Mouse (Mus musculus): ENCODE measurements at regions not wholly inside any gene's neighbourhood (a gene's known extent, or its start where the extent isn't known, plus 50 kb on each side); places are given as distances from the start of the nearest gene placed in this dataset.

DNA sequence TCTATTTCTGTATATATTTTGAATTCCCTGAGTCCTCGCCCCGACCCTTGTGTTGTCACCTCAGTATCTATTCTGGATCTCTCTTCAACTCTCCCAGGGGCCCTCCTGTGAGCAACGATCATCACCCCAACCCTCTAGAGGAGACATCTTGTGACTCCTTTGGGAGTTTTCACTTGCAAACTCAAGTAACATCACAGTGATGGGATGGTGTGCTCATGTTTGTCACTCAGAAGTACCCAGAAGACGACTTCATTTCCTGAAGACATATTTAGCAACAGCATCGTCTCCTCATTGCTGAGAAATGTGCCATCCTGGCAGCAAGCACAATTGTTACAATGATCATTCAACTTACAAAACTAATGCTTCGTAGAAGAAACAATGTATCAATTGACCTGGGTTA is 57.9 kb upstream of the Mbip start:
- 35% methylated on average over 6 of the region's 6 CpGs for WGBS
- TF ChIP-seq POLR2A (IDR thresholded peaks at IDR 0.05; ENCODE audit: low read depth, low read length) (no peak), CTCF (IDR thresholded peaks at IDR 0.05; ENCODE audit: extremely low read depth, insufficient read depth, insufficient read length, insufficient replicate concordance) (no peak)
- H3K36me3 ChIP-seq (ENCODE audit: control insufficient read depth, insufficient read depth, low read length), result no peaks in the 10 kb centered on the region
- peaks cover 2% of the 10 kb centered on the region; the same call in 1 of the 2 replicates for H3K4me1 ChIP-seq (ENCODE audit: control insufficient read depth, insufficient read depth, insufficient read length)
- no peak overlapping the region for H3K4me3 ChIP-seq (ENCODE audit: extremely low read depth, insufficient read depth, insufficient read length)
- DNase-seq (ENCODE audit: low read depth in 1 of 2, low spot score in 2 of 2), result no peak
- H3K27ac ChIP-seq (ENCODE audit: insufficient read depth, low read length), result no peak overlapping the region
- H3K27me3 ChIP-seq (ENCODE audit: control insufficient read depth, insufficient read depth, low read length), result no peaks in the 10 kb centered on the region

DNA sequence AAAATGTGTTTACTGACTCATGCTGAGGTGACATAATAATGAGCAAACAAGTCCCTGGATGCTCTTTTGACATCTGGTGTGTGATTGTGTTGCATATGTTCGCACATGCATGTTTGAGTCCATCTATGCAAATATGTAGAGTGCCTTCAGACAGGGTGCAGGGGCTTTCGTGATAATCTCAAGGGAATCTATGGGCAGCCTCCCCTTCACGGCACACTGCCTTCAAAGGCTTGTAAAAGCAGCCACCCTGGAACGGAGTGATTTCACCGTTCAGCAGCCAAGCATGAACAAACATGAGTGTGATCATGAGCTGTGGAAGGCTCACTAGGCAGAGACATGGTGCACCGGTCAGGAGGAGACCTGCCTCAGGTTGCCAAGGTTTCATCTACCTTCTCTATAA is 57.1 kb upstream of the Mbip start:
- H3K36me3 ChIP-seq (ENCODE audit: control insufficient read depth, insufficient read depth, low read length), result no peaks in the 10 kb centered on the region
- 32% methylated on average over 6 of the region's 6 CpGs for WGBS
- H3K4me3 ChIP-seq (ENCODE audit: extremely low read depth, insufficient read depth, insufficient read length), result no peak overlapping the region
- no peaks in the 10 kb centered on the region for H3K27me3 ChIP-seq (ENCODE audit: control insufficient read depth, insufficient read depth, low read length)
- H3K4me1 ChIP-seq (ENCODE audit: control insufficient read depth, insufficient read depth, insufficient read length), result peaks cover 2% of the 10 kb centered on the region; the same call in 1 of the 2 replicates
- no peak for TF ChIP-seq CTCF (IDR thresholded peaks at IDR 0.05; ENCODE audit: extremely low read depth, insufficient read depth, insufficient read length, insufficient replicate concordance)
- no peak for TF ChIP-seq POLR2A (IDR thresholded peaks at IDR 0.05; ENCODE audit: low read depth, low read length)
- DNase-seq (ENCODE audit: low read depth in 1 of 2, low spot score in 2 of 2), result peak in 1 of 2 experiments; percentile 36
- H3K27ac ChIP-seq (ENCODE audit: insufficient read depth, low read length), result no peak overlapping the region

DNA sequence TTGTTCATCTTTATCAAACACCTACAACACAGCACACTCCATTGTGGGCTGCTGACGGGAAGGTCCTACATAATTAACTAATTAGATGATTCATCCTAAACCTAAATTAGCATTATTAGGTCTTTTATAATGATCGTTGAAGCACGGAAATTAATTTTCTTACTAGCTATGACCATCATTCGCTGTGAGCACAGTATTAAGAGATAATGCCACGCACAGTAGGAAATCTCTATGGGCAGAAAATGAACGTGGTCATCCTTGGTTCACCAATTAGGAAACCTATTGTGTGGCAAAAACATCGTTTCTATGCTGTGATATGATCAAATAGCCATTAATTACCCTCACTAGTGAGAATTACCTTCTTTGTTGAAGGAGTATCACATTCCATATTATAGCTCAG is 56.4 kb upstream of the Mbip start:
- H3K27ac ChIP-seq (ENCODE audit: insufficient read depth, low read length), result no peak overlapping the region
- H3K27me3 ChIP-seq (ENCODE audit: control insufficient read depth, insufficient read depth, low read length), result no peaks in the 10 kb centered on the region
- no peak overlapping the region for H3K4me3 ChIP-seq (ENCODE audit: extremely low read depth, insufficient read depth, insufficient read length)
- H3K36me3 ChIP-seq (ENCODE audit: control insufficient read depth, insufficient read depth, low read length), result no peaks in the 10 kb centered on the region
- TF ChIP-seq POLR2A (IDR thresholded peaks at IDR 0.05; ENCODE audit: low read depth, low read length) (no peak), CTCF (IDR thresholded peaks at IDR 0.05; ENCODE audit: extremely low read depth, insufficient read depth, insufficient read length, insufficient replicate concordance) (no peak)
- peaks cover 2% of the 10 kb centered on the region; the same call in 1 of the 2 replicates for H3K4me1 ChIP-seq (ENCODE audit: control insufficient read depth, insufficient read depth, insufficient read length)
- 83% methylated on average over 7 of the region's 7 CpGs for WGBS
- DNase-seq (ENCODE audit: low read depth in 1 of 2, low spot score in 2 of 2), result no peak

Measured in spleen, adult 2 months (tissue).